Mouse (Mus musculus) bone marrow macrophage, adult 2 months (primary cell): ENCODE data around the gene Sugp1. TPM values are rescaled to one million over a fixed set of nuclear protein-coding genes. Genes with fewer than 3 reads are reported as not detected.

Experiments
- H3K27ac ChIP-seq: 2 replicates; pipeline ENCODE4 v1.5.1; 2012; ENCODE audit warnings: low read depth, low read length; ENCODE audit not compliant: insufficient read depth
- H3K4me1 ChIP-seq: 2 replicates; pipeline ENCODE4 v1.6.1; 2012; ENCODE audit warnings: low read length; ENCODE audit not compliant: control insufficient read depth, insufficient read depth
- H3K4me3 ChIP-seq: 2 replicates; pipeline ENCODE4 v1.5.1; 2012; ENCODE audit warnings: mild to moderate bottlenecking, low read length, moderate library complexity; ENCODE audit not compliant: insufficient read depth
- CTCF ChIP-seq: IDR thresholded peaks from 2 replicates; pipeline ENCODE4 v1.5.1; 2012; ENCODE audit warnings: low read depth, mild to moderate bottlenecking, low read length, moderate library complexity
- POLR2A ChIP-seq: IDR thresholded peaks from 2 replicates; pipeline ENCODE4 v1.6.1; 2012; ENCODE audit warnings: mild to moderate bottlenecking, low read depth, low read length, borderline replicate concordance
- polyA plus RNA-seq: library from polyadenylated mRNA; stranded (reverse); fragments of >200 nt; gene quantifications from 2 replicates; pipeline ENCODE4 v1.2.4, GENCODE M21; 2012; ENCODE audit not compliant: missing spikeins, insufficient read depth, insufficient read length

Sugp1 gene
- polyA plus RNA-seq, 1 experiment = 23.4 TPM

DNA sequence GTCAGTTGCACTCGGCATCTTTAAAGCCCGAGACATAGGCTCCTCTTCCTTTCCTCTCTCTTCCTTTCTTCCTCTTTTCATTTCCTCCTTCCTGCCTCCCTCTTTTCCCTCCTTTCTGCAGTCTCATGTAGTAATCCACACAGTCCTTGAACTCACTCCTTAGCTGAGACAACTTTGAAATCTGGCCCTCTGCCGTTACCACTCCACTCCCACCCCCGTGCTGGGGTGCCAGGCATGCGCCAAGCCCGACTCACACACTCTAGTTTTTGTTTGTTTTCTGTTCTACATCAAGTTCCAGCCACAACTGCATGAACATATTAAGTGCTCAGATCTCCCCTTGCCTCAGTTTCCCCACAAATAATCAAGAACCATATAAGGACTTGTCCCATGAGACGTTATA, 62.3 kb downstream of the Sugp1 start:
- no peak overlapping the region for H3K4me3 ChIP-seq
- no peak for TF ChIP-seq CTCF
- TF ChIP-seq POLR2A = no peak
- no peak overlapping the region for H3K27ac ChIP-seq
- peaks cover 5% of the 10 kb centered on the region; the same call in 1 of the 2 replicates for H3K4me1 ChIP-seq

DNA sequence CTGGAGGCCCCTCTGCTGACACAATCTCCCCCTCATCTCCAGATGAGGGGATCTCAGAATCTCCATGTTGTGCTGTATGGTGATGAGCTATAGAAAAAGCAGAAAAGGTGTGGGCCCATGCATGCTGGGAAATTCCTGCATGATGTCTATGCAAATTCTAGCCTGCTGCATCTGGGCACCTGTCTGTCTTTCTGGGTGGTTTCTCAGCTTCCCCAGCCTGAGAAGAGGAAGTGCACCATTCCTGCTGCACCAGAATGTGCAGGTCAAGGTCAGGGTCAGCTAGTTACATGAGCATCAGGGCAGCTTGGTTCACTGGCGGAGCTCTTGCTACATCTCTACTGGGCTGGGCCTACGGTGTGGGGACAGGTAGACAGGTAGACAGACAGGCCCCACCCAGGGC, 67.8 kb downstream of the Sugp1 start:
- Histone ChIP-seq H3K4me3 (no peak overlapping the region), H3K4me1 (no peaks in the 10 kb centered on the region), H3K27ac (no peak overlapping the region)
- TF ChIP-seq POLR2A (no peak), CTCF (no peak)

GRCm38 (mm10) chr8:70111192-70111795, 68.7 kb downstream of the Sugp1 start:
- Histone ChIP-seq H3K27ac (no peak overlapping the region), H3K4me3 (no peak overlapping the region), H3K4me1 (no peaks in the 10 kb centered on the region)
- no peak for TF ChIP-seq CTCF
- TF ChIP-seq POLR2A = no peak

DNA sequence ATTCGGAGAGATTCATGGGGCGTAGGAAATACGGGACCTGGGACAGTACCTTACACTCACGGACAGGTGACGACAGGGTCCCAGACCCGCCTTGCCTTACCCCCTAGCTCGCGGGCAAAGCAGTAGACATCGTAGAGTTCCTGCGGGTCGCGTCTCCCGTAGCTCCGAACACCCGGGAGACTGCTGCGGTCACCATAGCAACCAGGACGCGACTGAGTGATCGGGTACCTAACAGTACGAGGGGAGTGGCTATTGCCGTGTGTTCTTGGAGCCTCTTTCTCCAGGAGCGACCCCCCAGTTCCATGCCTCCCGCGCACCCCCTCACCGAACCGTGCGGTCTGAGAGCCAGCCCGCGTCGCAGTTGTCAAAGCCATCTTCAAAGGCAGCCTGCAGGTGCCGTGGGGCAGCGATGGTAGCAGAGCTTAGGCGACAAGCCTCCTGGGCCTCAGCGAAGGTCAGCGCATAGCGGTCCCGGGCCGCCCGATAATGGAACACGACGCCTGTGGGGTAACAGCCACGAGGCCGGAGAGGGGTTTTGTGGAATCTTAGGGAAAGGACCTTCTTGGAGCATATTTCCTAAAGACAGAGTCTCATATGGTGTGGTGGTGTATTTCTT, 69.9 kb downstream of the Sugp1 start:
- TF ChIP-seq POLR2A (no peak), CTCF (no peak)
- Histone ChIP-seq H3K4me1 (no peaks in the 10 kb centered on the region), H3K27ac (no peak overlapping the region), H3K4me3 (no peak overlapping the region)

GRCm38 (mm10) chr8:70114488-70114887, 71.9 kb downstream of the Sugp1 start:
- TF ChIP-seq POLR2A = no peak
- TF ChIP-seq CTCF = no peak
- Histone ChIP-seq H3K4me1 (no peaks in the 10 kb centered on the region), H3K4me3 (no peak overlapping the region), H3K27ac (no peak overlapping the region)

- H3K4me3 ChIP-seq = no peak overlapping the region
- TF ChIP-seq POLR2A (no peak), CTCF (no peak)
- H3K4me1 ChIP-seq = no peaks in the 10 kb centered on the region
- H3K27ac ChIP-seq = no peak overlapping the region
Measured at GRCm38 (mm10) chr8:70114892-70115291, 72.3 kb downstream of the Sugp1 start.

GRCm38 (mm10) chr8:70117611-70118010, 75.0 kb downstream of the Sugp1 start:
- Histone ChIP-seq H3K4me3 (no peak overlapping the region), H3K27ac (no peak overlapping the region), H3K4me1 (no peaks in the 10 kb centered on the region)
- TF ChIP-seq CTCF (no peak), POLR2A (no peak)

GRCm38 (mm10) chr8:70118726-70119700, 76.4 kb downstream of the Sugp1 start:
- TF ChIP-seq POLR2A (no peak), CTCF (no peak)
- no peak overlapping the region for H3K27ac ChIP-seq
- H3K4me3 ChIP-seq = no peak overlapping the region
- H3K4me1 ChIP-seq = no peaks in the 10 kb centered on the region

DNA sequence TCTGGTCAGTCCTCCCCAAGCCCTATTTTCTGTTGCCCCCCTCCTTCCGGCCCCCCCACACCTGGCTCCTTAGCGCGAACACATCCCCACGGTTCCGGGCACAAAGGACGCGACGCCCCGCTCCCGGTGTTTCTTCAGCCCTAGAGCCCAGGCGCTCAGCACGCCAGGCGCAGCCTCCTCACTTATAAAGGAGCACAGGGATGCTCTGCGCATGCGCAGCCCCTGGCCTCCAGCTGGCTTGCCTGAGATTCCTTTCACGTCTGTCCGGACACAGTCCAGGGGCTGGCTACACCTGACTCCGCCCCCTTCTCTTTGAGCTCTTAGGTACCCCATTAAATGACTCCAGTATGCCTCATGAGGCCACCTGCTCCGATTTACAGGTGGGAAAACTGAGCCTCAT, 78.1 kb downstream of the Sugp1 start, which contains the start of gene Ncan:
TSS of gene Ncan (minus strand) at position 207 of the 400 bp plus-strand sequence.
- Histone ChIP-seq H3K4me1 (no peaks in the 10 kb centered on the region), H3K27ac (no peak within 1 kb of the TSS), H3K4me3 (no peak within 1 kb of the TSS)
- TF ChIP-seq POLR2A = no peak
- no peak for TF ChIP-seq CTCF

Other genes with a start within 250 kb of the Sugp1 start
- 164 and 201 TPM in 2 replicates for gene Gmip, start 234.1 kb upstream of the Sugp1 start, polyA plus RNA-seq
- 0.91 and 1.0 TPM in 2 replicates for gene Lpar2, start 220.4 kb upstream of the Sugp1 start, polyA plus RNA-seq
- gene Pbx4, start 210.3 kb upstream of the Sugp1 start, polyA plus RNA-seq = 7.5 and 8.0 TPM in 2 replicates
- not detected in 2 replicates for gene Cilp2, start 155.1 kb upstream of the Sugp1 start, polyA plus RNA-seq
- 0.60 TPM in 1 of 2 replicates, not detected in the other for gene Tssk6, start 140.6 kb upstream of the Sugp1 start, polyA plus RNA-seq
- gene Ndufa13, start 140.3 kb upstream of the Sugp1 start, polyA plus RNA-seq = 86.8 and 90.6 TPM in 2 replicates
- gene Yjefn3, start 140.1 kb upstream of the Sugp1 start, polyA plus RNA-seq = not detected in 2 replicates
- gene Gatad2a, start 46.4 kb upstream of the Sugp1 start, polyA plus RNA-seq = 36.5 and 36.9 TPM in 2 replicates
- 47.2 and 51.1 TPM in 2 replicates for gene Mau2, start 79 bp upstream of the Sugp1 start, polyA plus RNA-seq
- gene Tm6sf2, start 30.1 kb downstream of the Sugp1 start, polyA plus RNA-seq = not detected in 2 replicates
- not detected in 2 replicates for gene Hapln4, start 40.6 kb downstream of the Sugp1 start, polyA plus RNA-seq
- not detected in 2 replicates for gene Ncan, start 78.1 kb downstream of the Sugp1 start, polyA plus RNA-seq
- 21.2 and 21.9 TPM in 2 replicates for gene Nr2c2ap, start 88.5 kb downstream of the Sugp1 start, polyA plus RNA-seq
- gene Rfxank, start 96.3 kb downstream of the Sugp1 start, polyA plus RNA-seq = 13.5 and 15.8 TPM in 2 replicates
- 43.3 and 51.9 TPM in 2 replicates for gene Borcs8, start 96.7 kb downstream of the Sugp1 start, polyA plus RNA-seq
- not detected in 2 replicates for gene Mef2b, start 96.9 kb downstream of the Sugp1 start, polyA plus RNA-seq
- gene Tmem161a, start 129.5 kb downstream of the Sugp1 start, polyA plus RNA-seq = 27.5 and 28.1 TPM in 2 replicates
- gene Slc25a42, start 169.5 kb downstream of the Sugp1 start, polyA plus RNA-seq = 2.9 and 3.8 TPM in 2 replicates
- gene Sugp2, start 191.4 kb downstream of the Sugp1 start, polyA plus RNA-seq = 24.3 and 26.5 TPM in 2 replicates
- gene Armc6, start 191.7 kb downstream of the Sugp1 start, polyA plus RNA-seq = 5.0 and 6.6 TPM in 2 replicates
- 27.4 and 29.3 TPM in 2 replicates for gene Homer3, start 240.0 kb downstream of the Sugp1 start, polyA plus RNA-seq